Mouse (Mus musculus): ENCODE data around the gene Gm20716. TPM values are rescaled to one million over a fixed set of nuclear protein-coding genes. Genes with fewer than 3 reads are reported as not detected.
"Not testable (repeated sequence)": the region's sequence is repeated elsewhere in the genome, so short reads cannot be mapped to it uniquely, and the experiment has no call there.

The Gm20716 gene
- total RNA-seq, 2 experiments from 2014 or later = 21.0 to 24.2 TPM

DNA sequence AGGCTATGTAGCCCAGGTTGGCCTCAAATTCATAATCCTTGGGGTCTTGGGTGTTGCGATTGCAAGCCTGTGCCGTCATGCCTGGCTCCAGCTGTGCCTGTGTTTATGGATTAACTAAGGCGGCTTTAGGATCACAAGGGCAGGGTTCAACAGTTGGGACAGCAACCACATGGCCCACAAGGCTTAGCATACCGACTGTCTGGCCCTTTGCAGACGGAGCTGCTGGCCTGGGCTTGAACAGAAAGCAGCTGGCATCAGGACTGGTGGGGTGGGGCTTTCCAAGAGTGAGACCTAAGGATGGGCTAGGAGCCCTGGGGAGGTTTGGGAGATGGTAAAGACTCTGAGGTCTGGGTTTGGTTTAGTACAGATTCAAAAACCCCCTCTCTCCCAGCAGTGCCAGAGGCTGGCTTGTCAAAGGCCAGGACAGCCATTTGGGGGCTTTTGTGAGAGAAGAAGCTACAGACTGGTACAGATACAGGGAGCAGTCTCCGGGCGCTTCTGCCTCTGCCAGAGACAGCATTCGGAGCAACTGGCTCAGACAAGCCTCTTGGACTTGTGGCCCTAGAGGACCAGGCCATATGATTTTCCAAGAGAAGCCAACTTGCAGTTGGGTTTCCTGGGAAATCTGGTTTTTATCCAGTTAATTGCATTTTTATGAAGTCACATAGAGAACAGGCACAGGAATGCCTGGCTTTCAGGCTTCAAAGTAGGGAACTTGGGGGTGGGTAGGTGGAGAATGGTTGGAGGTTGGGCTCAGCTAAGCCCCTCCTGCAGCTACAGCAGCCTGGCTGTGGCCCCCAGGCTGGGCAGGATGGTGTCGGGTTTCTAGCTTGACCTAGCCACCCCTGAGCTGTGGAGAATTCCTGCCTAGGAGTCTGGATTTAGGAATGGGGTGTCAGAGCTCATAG, 61.0 kb downstream of the Gm20716 start:
- peak in 1 of 2 experiments; percentile 23 for DNase-seq
- intact Hi-C loops (cut with DNase I) = no loop called here

DNA sequence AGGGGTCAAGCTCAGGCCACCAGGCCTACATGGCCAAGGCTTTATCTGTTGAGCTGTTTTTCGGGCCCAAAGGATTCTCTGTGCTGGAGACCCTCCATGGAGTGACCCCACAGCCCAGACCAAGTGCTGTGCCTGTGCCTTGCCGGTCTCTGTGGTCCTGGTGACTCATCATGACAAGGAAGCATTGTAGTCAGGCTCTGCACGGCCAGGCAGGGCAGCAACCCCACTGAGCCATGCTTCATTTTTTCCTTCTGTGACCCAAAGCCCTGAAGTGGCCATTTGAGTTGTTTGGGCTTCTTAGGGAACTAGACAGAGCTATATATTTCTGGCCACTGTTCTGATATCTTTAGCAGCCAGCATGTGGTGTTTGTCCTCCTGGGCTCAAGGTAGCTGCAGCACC, 62.4 kb downstream of the Gm20716 start:
- no peak for DNase-seq
- intact Hi-C loops (cut with DNase I) = no loop called here

DNA sequence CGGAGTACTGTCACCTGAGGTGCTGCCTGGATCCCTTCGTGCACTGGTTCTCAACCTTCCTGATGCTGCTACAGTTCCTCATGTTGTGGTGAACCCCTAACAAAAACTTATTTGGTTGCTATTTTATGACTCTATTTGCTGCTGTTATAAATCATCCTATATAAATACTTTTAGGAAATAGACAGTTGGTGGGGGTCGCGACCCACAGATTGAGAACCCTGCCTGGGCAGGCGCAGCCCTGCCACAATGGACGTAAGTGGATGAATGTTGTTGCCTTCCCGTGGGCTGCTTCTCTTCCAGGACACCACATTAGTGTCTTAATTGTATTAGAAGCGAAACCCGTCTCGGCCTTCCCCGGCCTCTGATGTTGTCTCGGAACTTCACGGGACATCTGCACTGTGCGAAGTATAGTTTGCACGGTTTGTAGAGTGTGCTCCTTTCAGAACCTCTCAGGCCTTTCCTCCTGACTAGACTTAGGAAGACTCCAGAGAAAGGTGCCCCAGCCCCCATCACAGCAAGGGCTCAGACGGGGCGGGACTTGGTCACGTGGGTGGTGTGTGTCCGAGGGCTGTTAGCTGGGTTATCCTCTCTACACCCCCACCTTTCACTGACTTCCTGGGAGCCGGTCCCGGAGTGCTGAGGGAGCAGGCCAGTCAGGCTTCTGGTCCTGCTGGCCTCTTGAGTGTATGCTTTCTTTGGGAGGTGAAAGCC, 63.3 kb downstream of the Gm20716 start:
- DNase-seq = peak in 1 of 2 experiments; percentile 28
- intact Hi-C loops (cut with DNase I) = no loop called here

DNA sequence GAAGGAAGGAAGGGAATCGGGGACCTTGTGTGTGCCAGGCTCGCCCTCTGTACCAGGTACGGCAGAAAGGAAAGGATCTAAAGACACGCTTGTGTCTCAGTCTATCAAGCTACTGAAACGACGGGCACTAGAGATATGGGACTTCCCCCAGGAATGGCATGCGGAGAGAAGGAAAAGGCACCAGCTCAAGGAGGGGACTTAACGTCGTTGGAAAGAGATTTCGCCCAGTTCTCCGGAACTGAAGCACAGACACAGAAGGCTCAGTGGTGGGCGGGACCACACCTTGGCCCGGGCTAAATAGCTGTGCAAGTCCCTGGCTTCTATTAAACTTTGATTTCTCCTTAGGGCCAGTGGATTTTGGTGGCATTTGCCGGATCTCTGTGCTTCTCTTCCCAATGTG, 68.2 kb downstream of the Gm20716 start:
- DNase-seq = no peak
- intact Hi-C loops (cut with DNase I) = no loop called here

DNA sequence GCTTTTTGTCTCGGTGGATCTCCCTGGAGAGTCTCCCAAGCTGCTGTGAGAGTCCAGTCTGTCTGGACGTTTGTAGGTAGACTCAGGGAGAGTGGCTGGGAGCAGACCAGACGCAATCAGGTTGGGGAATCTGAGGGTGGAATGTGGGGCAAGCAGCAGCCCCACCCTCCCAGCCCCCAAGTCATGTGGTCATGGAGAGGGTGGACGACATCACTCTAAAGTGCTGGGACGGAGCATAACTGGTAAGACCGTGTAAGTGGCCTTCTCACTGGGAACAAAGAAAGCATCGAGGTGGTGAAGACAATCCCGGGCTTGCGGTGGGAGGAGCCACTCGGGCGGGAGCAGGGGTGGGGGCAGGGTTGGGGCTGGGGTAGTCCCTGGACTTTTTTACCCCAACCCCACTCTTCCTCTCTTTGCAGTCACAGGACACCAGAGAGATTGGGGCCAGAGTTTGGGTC, 68.6 kb downstream of the Gm20716 start:
- intact Hi-C loops (cut with DNase I) = no loop called here
- no peak for DNase-seq

DNA sequence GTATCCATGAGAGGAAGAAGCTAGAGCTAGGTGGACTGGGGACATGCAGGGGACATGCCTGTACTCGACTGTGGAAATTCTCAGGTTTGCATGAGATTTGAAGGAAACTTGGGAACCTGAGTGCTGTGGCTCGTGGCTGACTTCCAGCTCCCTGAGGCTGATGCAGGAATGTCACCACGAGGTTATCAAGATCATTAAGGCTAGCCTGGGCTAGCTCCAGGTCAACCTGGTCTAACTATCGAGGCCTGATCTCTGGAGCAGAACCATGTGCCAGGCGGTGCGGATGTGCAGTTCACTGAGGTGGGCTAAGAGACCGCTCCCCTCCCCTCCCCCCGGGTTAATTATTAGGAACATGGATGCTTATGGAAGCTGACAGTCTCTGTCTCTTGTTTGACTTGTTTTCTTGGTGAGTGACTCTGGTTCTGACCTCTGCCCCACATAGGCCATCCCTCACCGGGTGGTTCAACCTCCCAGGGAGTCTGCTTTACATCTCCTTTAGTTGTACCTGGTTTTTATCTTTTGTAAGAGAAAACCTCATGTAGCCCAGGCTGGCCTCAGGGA, 69.7 kb downstream of the Gm20716 start:
- intact Hi-C loops (cut with DNase I) = no loop called here
- no peak for DNase-seq

DNA sequence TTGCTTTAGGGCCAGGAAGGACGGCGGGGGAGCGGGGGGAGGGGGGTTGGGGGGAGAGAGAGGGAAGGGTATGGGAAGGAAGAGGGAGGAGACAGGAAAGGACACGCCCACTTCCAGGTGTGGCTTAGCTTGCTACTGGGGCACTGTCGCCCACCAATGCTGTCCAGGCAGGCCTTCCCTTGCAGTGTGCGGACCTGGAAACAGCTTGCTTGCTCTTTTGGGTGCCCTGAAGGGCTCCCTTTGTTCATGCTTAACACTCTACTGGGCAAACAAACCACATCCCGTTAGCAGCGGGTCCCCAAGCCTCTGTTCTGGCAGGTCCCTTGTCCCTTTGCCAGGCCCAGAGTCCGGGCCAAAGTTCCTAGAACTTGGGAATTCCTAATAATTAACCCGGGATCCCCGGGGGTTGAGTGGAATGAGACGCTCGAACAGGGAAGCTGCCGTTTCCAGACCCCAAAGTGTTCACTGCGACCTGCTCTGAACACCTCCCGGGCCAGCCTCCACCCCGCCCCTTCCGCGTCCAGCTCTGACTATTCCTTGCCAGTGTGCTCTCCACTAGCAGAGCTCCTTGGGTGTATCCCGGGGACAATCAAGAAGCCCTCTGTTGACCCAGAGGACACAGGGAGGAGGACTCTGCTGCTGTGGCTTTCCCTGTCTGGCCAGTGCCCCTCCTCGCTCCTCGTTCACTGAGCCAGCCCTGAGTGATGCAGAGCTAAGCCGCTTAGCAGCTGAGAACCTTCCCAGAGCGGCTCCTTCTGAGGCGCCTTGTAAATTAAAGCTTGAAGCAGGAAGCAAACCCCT, 71.1 kb downstream of the Gm20716 start:
- peak; percentile 24 to 50 for DNase-seq
- intact Hi-C loops (cut with DNase I) = no loop called here

DNA sequence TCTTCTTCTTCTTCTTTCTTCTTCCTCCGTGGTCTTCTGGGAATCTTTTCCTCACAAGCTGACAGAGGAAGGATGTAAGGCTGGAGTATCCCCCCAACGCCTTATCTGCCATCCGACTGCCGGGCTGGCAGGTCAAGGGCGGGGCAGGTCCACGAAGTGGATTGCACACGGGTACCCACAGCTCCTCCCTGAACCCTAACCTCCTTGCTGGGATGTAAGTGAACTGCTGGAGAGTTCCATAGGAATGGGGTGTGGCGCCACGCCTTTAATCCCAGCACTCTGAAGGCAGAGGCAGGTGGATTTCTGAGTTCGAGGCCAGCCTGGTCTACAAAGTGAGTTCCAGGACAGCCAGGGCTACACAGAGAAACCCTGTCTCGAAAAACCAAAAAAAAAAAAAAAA, 72.2 kb downstream of the Gm20716 start:
- DNase-seq; intact Hi-C loops (cut with DNase I): not testable (repeated sequence)

DNA sequence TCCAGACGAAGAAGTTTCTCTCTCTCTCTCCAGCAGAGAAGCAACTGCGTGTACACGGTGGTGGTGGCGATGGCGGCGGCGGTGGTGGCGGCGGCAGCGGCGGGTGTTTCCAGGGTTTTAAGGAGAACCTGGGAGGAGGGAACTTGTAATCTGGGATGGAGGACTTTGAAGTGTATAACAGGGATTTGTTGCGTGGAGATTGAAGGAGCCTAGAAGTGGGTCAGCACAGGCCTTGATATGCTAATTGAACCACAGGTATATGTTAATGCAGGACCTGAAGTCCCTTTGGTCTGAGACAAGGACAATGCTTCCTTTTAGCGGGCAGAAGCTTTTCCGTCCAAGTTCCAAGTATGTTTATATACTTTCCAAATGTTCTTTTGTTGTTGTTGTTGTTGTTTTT, 73.8 kb downstream of the Gm20716 start:
- intact Hi-C loops (cut with DNase I) = no loop called here
- no peak for DNase-seq

DNA sequence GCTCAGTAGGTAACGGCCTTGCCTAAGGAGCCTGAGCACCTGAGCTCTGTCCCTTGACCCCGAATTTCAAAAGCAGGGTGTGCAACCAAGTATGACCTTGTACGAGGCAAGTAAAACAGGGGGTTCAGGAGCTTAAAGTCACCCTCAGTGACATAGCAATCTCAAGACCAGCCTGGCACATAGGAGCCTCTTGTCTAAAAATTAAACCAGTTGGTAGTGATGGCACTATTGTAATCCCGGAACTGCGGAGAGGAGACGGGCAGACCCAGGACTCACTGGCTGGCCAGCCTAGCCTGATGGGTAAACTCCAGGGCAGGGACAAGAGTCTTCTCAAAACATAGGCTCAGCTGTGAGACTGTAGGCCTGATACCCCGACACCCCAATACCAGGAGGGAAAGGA, 74.5 kb downstream of the Gm20716 start:
- intact Hi-C loops (cut with DNase I) = loop anchor here (2.0 kb wide), 1 partner anchor 49 kb away; no protein-coding TSS in a partner anchor
- no peak for DNase-seq

DNA sequence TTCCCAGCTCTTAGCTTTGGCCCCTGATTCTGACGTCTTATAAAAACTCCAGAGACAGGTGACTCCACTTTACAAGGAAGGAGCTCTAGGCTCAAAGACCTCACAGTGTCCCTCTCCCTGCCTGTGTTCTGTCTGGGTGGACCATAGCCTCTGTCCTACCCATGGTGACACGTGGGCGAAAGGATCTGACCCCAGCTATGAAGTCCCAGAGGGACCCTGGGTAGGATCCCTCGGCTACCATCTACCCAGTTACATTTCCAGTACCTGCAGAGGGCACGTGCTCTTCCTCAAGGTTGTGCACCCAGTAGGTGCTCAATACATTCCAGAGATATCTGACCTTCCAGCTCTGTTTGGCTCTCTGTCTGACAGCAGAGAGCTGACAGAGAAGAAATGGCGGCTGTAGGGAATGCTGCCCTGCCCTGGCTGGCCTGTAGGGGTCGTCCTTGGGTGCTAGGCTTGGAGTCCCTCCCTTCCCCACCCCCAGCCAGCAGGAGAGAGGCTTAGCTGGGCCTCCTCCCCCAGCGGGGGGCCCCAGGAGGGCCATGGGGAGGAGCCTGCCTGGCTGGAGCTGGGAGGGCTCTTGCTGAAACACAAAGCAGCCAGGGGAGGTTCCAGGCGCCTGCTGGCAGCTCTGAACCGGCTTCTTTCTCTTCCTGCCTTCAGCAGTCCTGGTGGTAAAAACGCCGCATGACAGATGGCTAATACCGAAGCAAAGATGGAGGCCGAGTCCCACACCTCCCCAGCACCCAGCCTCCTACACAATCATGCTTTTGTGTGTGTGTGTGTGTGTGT, 75.9 kb downstream of the Gm20716 start:
- DNase-seq = peak; percentile 81 to 88
- intact Hi-C loops (cut with DNase I) = loop anchor here (2.0 kb wide), 1 partner anchor 51 kb away; no protein-coding TSS in a partner anchor

DNA sequence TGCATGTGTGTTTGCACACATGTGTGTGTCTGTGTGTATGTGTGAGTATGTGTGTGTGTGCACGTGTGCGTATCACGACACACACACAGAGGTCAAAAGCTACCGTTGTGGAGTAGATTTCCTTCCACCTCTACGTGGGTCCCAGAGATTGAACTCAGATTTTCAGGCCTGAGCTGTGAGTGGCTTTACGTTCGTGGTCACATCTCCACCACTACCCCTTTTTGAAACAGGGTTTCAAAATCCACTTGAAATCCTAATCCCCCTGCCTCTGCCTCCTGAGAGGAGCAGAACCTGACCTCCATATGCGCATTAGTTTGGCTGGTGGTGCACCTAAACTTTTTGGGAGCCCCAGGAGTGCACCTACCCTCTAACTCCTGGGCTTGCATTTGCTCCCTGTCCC, 80.9 kb downstream of the Gm20716 start:
- DNase-seq = no peak
- intact Hi-C loops (cut with DNase I) = loop anchor here (10.0 kb wide), 1 partner anchor 296 kb away; no protein-coding TSS in a partner anchor

DNA sequence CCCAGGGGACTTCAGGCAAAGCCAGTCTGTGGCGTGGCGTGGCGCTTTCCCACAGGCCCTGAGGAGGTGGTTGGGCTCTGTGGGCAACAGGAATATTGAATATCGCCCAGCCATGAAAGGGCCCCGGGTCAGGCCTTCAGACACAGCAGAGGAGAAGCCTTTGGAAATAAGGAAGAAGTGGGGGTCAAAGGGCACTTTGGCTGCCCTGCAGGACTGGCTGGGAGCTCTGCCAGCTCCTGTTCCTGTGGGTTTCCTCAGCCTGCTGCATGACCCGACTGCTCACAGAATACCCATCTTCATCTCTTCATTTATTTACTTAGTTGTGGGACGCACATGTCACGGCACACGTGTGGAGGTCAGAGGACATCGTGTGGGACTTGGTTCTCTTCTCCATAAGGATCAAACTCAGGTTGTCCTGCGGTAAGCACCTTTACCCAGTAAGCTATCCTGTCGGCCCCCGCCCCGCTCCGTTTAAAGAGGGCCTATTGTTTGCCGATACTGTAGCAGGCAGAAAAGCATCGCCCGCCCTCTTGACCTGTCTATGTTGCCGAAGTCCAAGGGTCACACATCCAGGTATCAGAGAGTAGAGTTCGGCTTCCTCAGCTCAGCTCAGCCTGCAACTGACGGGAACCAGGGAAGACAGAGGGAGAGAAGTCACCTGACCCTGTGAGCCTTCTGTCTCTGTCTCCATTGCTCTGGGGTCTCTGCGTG, 82.3 kb downstream of the Gm20716 start:
- intact Hi-C loops (cut with DNase I) = loop anchor here (10.0 kb wide), 1 partner anchor 297 kb away; no protein-coding TSS in a partner anchor
- DNase-seq = no peak

DNA sequence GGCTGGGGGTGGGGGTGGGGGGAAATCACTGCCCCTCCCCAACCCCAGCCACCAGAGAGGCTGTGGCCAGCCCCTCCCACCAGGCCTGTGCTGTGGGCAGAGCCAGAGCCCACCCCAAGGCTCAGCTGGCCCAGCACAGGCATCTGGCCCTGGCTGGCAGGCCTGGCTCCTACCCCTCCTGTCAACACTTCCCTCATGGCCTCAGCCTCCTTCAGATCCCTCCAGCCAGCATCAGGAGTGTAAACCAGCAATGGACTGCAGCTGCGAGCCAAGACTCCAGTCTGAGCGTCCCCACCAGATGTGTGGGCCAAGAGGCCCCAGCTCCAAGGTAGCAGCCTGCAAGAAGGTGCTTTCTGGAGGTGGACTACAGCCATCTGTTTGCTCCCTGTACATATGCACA, 84.7 kb downstream of the Gm20716 start:
- DNase-seq = peak; percentile 65 to 70
- intact Hi-C loops (cut with DNase I) = loop anchor here (10.0 kb wide), 1 partner anchor 299 kb away; no protein-coding TSS in a partner anchor

DNA sequence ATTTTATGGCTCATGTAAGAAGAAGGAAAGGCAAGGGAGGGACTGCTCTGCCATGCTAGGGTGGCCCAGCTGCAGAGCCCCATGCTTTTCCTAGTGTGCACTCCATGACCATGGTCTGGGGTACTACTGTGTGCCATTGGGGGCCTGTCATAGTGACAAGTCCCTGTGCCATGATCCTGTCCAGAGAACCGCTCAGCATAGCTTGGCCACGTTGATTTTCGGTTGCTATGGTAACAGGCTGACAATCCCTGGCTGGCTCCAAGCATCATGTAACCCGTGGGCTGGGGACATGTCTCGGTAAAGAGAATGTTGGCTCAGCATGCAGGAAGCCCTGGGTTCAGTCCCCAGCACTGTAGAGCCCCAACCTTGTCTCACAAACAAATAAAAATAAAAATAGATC, 86.4 kb downstream of the Gm20716 start:
- intact Hi-C loops (cut with DNase I) = loop anchor here (10.0 kb wide), 1 partner anchor 301 kb away; no protein-coding TSS in a partner anchor

DNA sequence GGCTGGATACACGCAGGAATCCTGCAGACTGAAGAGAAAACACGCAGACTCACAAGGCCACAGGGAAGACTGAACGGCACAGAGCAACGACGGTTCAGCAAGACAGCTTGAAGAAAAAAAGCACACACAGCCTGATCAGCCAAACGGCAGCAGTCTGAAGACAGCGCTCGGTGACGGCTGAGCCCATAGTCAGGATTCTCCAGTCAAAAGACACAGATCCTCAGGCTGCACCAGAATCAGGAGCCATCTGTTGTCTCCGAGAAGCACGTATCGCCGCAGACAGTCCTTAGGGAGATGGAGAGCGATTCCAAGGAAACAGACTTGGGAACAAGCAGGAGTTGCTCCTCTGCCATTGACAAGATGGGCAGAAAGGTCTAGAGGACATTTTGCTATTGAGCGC, 93.0 kb downstream of the Gm20716 start:
- DNase-seq = no peak
- intact Hi-C loops (cut with DNase I) = no loop called here

More for the DNA sequence above, 86.4 kb downstream of the Gm20716 start:
- no peak for DNase-seq
